Mouse (Mus musculus) thymus, postnatal 4 days (tissue): ENCODE measurements around the gene Rpp21.

Experiments
- DNase-seq: peaks from one replicate; pipeline ENCODE4 v3.0.0; 2021

Gene Rpp21

DNA sequence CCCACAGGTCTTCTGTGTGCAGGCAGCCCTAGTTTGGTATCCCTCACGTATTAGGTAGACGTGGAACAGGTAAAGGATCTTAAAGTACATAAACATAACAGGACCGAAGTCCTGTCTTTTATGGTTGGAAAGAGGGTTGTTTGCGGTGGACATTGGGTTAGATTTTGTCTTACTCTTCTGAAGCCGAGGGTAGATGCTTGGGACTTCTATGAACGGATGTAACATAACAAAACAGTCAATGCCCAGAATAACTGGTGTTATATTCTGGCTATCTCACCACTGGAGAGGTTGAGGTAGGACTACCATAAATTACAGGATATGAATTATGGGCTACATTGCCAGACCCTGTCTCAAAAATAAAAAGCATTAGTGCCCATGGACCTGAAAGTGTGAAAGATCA, at the start of gene Rpp21:
TSS of gene Rpp21 (minus strand) at position 101 of the 400 bp plus-strand sequence.
- no peak for DNase-seq

DNA sequence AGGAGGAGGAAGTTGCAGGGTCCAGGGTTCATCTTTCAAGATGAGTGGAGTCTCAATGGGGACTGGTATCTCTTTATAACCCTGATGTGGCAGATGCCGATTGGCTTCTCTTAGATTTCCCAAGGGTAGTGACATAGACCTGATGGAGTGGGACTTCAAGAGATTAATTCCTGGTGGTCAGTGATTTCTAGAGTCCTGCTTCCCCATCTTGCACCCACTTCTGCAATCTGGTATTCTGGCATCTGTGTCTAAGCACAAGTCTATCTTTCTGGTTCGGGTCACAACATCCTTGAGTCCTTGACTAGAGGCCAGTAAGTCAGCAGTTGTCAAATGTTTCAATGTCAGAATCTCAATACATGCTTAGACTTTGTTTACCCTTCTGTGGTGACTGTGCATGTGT, 28.5 kb upstream of the Rpp21 start, which contains the start of gene H2-M10.2:
TSS of gene H2-M10.2 (minus strand) at position 101 of the 400 bp plus-strand sequence.
- no peak for DNase-seq

DNA sequence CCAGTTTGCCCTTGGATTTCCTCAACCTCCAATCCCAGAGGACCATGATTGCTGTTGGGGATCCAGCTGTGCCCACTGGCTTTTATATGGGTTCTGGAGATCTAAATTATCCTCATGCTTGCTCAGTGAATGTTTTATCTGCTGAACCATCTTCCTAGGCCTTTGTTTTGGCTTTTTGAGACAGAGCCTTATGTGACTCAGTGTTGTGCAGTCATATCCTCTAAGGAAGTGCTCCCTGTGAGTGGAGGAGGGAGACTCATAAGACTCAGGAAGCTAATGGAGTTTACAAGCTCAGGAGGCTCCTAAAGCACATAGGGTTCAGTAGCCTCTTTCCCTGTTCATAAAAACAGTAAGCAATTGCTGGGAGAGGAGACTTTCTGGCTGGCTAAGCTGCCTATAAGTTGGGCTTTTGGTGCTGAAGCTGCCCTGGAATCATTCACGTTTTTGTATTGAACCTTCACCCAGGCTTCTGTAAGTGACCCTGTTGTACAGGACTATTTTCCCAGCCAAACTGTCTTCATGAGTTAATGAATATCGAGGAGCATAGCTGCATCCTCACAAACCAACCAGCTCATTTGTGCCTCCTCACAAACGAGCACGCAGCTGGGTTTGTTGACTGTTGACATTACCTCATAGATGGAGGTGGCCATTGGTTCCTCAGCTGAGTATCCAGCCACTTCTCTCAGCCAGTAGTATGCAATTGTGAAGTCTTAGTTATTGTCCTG, 23.8 kb upstream of the Rpp21 start:
- no peak for DNase-seq

DNA sequence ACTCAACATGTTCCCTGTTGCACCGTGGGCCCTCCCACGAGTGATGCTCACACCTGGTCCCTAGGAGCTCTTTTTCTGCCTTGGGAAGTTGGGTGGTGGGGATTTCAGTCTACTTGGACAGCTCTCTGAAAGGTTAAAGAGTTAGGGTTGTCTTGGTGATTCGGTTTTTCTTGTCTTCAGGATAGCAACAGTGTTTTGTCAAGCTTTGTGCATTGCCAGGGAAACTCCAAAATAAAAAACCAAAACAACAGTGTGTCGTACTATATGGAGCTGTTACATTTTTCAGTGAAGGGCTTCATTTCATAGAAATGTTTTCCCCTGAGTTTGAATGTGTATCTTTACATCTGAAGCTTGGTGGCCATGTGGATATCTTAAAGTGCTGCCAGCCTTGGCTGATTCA, 16.9 kb upstream of the Rpp21 start:
- DNase-seq: peak; percentile 17

DNA sequence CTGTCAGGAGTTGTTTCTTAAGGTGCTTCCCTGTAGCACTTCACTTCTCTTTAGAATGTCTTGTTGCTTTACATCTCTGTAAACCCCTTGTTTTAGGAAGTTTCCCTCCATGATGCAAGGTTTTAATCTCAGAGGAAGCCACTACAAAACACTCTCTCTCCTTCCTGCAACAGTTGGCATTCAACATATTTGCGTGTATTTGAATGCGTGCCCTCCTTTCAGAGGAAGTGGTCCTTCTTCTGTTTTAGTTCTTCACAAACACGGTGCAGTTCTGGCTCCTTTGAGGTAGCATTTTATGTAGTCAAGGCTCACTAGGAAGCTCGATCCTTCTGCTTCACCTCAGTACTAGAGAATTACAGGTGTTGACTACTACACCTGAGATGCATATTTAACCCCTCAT, 15.9 kb upstream of the Rpp21 start:
- peak; percentile 22 for DNase-seq

DNA sequence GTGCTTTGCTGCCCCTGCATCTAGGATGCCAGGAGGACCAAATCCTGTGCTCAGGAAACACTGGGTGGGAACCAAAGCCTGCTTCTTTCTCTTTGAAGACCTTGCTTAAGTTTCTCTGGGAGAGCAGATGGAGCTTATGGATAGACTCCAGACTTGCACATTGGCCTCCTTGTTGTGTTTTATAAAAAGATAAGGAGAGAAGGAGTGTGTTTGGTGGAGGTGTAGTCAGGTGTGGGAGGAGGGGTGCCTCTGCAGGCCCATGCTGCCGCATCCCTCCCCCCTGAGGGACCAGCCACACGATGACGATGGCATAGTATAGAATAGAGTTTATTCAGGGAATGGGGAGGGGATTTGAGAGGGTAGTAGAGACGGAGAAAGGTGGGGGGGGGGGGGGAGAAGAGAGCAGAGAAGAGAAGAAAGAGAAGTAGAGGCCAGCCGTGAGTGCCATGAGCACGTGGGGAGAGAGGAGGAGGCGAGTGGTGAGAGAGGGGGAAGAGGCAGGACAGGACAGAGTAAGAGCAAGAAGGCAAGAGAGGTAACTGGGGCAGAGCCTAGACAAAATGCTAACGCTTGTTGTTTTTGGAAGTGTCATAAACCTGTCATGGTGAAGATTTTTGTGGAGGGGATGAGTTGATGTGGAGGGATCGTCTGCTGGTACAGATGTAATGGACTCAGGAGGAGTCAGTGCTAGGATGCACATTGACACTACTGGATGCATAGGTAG, 14.9 kb upstream of the Rpp21 start:
- no peak for DNase-seq

DNA sequence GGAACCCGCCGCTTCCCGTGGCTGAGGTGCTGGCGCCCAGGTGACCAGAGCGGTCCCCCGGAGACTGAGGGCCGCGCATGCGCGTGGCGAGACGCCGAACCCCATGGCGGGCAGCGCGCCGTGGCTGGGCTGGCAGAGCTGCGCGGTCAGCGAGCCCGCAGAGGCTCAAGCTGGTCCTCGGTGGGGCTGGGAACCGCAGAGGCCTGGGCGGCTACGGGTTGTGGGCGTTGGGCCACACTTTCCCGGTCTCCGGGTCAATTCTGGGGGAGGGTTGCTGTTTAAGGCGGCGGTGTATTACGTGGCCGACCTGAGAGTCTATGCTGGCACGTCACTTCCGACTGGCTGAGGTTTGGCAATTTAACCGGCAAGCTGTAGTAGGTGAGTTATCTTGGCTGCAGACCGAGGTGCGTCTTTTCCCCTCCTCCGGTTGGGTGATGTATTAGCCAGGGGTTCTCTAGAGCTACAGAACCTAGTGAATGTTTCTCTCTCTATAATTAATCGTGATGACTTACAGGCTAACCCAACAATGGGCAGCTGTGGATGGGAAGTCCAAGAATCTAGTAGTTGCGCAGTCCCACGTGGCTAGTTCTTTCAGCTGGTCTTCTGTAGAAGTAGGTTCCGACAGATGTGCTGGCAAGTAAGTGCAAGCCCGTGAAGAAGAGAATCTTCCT, 13.9 kb upstream of the Rpp21 start, which contains the start of gene Trim39:
TSS of gene Trim39 (minus strand) at position 662 of the 671 bp plus-strand sequence.
- DNase-seq: no peak

DNA sequence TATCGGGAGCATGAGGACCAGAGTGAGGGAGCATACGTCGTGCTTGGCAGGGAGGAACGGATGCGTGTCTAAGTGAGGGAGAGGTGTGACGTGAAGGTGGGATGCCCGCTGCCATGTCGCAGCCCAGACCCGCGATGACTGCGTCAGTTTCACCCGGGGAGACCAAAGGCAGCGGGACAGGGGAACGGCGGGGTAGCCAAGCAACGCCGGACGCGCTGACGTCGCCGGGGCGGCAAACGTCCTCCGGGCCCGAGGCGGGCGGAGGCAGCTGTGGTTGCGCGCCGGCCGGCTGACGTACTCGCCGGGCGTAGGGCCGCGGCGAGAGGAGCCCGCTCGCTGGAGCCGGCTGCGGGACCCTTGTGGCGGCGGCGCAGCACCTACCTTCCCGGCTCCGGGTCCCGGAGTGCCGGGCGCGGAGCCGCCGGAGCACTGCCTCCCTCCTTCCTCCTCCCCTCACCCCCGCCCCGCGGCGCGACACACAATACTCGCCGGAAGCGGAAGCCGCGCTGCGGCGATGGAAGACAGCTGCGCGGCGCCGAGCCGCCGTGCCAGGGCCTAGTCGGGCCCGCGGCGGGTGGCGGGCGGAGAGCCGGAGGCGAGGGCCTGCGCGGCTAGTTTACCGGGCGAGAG, 13.2 kb upstream of the Rpp21 start:
- DNase-seq: peak; percentile 95

DNA sequence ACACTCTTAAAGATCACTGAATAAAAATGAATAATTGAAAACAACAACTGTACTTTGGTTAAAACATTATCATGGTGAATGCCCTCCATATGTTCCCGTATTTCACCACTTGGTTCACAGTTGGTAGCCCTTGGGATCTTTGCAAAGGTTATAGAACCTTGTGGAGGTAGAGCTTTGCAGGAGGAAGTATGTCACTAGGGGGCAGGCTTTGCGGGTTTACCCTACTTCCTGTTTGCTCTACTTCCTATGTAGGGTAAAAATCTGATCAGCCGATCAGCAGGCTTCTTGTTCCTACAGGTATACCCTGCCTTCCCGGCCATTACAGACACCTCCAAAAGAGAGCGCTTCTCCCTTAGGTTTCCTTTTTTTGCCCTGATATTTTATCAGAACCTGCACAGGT, 8.0 kb upstream of the Rpp21 start:
- DNase-seq: peak; percentile 88

DNA sequence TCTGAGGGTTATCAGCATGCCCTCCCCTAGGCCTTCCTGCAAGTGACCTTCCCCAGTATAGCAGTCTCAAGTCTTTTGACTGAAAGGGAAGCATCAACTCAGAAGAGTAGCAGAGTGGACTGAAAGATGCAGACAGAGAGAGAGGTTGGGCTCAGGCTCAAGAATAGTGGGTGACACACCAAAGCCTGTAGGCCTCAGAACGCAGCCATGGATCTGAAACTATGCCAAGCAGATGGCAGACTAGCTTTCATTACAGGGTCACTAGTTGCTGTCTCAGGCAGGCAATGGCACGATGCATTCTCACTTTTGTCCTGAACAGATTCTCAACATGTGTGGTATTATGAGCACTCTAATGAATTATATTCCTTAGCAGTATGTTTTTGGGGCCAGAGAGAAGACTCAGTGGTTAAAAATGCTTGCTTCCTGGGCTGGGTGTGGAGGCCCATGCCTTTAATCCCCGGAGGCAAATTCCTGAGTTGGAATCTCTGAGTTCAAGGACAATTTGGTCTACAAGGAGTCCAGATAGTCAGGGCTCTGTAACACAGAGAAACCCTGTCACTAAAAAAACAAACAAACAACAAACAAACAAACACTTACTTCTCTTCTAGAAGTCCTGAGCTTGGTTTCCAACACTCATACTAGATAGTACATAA, 6.5 kb upstream of the Rpp21 start:
- DNase-seq: no peak

DNA sequence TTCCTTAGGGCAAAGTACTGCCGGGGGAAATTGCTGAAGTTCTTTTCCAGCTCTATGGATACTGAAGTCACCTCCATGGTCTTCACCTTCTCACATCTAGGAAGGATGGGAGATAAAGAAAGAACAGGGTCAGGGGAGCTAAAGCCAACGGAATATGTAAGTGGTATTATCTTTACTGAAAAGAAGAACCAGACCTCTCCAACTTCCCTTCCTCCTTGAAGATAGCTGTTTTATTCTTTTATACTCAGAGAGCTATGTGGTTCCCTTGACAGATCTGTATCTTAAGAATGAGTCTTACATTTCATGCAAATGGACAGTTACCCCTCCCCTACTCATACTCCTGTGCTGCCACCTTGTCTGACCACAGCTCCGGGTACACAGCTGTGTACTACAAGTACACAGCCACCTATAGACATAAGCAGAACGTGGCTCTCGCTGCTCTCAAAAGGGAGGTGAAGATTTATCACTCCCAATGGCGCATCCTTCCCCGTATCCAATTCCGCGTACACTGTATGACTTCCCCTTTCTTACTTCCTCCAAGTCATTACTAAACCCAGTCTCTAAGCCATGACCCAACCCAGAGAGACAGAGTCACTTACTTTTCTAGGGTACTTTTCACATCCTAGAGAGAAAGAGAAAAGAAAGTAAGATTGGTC, 3.8 kb upstream of the Rpp21 start:
- DNase-seq: no peak

DNA sequence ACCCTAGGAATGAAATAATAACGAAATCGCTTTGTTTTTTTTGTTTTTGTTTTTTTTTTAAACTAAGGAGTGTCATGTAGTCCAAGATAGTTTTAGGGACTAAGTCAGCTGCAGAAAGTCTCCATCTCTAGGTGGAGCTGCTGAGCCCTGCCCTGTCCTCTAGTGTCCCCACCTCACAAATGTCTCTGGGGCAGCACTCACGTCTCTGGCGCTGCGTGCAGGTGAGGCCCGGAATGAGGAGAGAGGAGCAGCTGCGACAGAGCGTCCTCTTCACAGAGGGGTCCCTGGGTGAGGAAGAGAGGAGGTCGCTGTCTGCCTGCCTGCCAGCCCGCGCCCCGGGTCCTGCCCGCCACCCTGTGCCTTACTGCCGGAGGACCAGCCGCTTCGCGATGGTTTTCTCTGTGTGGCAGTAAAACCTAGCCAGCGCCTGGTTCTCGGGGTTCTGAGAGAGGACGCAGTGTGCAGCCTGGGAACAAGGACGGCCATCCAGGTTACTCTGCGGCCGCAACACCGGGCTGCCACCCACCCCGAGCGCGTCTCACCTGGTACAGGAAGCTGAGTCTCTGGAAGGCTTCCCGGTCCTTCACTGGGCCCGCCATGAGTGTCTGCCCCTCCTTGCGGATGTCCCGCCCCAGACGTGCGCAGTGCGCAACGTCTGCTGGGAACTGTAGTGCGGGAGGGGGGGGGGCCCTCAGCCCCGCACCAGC, 475 bp downstream of the Rpp21 start:
- DNase-seq: peak; percentile 86

DNA sequence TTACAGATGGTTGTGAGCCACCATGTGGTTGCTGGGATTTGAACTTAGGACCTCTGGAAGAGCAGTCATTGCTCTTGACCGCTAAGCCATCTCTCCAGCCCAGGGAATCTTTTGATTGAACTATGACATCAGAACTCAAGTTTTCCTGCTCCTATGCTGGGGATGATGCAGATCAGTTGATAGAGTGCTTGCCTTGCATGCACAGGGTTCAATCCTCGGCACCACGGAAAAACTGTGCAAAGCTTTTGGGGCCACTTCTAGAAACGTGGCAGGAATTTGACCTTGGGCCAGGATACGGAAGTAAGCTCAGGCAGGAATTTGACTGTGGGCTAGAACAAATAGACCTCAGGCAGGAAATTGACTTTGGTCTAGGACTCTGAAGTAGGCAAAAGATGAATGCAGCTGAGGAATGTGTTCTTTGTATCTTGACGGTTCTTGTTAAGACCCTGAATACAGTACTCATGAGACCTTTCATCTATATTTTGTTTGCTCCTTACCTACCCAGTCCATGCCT, 4.7 kb downstream of the Rpp21 start:
- DNase-seq: no peak

DNA sequence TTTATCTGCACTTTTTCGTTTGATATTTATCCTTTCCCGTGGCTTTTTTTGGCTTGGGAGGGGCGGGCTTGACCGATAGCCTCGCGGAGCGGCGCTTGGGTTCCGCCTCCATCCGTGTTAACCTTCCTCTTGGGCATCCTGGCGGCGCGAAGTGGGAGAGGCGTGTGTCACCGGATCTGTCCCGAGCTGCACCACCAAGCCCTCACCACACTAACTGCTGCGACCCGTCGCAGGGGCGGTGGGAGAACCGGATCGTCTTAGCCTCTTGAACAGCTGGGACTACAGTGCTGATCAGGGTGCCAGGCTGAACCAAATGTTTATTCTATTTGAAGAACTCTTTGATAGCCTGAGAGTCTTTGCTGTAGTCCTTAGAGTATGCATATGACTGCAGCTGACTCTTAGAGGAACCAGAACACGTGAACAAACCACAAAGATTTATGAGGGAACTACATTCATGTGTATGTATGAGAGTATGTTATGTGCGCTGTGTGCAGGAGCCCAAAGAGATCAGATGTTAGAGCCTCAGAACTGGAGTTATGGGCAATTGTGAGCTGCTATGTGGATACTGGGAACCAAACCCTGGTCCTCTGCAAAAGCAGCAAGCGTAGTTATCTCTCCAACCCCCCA, 5.5 kb downstream of the Rpp21 start:
- peak; percentile 65 for DNase-seq

DNA sequence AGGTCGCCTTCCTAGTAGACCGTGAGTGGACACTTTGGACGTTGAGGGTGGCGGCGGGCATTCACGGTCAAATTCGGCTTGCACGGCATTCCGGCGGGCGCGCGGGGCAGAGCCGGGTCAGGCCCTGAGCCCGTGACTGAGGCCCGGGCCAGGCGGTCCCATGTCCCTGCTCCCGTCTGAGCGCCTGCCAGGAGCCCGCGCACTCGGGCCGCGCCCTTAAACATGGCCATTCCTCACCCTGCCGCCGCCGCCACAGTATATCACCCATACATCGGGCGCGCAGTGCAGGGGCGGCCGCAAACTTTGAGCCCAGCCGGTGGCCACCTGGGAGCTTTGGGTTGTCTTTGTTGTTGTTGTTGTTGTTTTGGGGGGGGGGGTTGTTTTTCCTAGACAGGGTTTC, 9.0 kb downstream of the Rpp21 start:
- DNase-seq: peak; percentile 11

DNA sequence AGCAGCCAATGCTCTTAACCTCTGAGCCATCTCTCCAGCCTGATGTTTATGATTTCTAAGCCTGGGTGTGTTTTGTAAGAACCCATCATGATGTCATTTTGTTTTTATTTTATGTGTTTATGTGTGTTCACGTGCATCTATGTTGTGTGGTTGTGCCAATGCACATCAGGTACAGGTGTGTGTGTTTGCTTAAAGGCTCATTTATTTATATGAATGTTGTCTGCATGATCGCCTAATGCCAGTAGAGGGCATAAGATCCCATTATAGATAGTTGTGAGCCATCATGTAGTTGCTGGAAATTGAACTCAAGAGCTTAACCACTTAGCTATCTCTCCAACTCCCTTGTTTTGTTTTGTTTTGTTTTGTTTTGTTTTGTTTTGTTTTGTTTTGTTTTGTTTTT, 12.1 kb downstream of the Rpp21 start:
- no peak for DNase-seq

DNA sequence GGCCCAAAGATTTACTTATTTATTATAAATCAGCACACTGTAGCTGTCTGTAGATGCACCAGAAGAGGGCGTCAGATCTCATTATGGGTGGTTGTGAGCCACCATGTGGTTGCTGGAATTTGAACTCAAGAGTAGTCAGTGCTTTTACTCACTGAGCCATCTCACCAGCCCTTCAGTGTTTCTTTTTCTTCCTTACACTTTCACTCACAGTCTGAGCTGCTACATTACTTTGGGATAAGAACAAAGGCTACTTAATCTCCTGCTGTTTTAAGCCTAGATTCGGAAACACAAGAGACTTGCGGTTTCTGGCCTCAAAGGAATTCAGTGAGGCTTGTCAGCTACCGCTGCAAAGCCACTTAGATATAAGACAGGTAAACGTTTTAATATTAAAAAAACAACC, 13.8 kb downstream of the Rpp21 start:
- no peak for DNase-seq

DNA sequence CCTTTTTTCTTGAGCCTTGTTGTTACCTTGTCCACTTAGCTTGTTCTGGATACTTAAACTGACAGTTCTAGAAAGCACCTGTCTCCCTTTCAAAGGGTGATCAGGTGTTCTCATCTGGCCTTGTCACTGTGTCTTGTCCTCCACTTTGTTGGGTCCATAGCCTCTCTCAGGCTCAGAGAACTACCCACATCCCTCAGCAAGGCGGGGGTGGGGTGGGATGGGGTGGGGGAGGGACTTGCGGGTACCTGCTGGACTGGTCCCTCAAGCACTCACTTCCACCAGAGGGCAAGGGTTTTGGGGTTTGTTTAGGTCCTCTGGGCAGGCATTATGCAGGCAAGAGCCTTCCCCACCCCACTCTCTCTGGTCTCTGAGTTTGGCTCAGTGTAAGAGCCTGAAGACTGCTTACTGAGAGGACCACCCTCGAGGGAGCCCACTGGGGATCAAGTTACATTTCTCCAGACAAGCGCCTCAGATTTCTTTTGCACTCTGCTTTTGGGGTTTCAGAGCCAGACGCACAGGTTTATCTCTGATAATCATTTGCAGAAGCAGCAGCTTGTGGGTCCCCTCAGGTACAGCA, 17.1 kb downstream of the Rpp21 start:
- no peak for DNase-seq

DNA sequence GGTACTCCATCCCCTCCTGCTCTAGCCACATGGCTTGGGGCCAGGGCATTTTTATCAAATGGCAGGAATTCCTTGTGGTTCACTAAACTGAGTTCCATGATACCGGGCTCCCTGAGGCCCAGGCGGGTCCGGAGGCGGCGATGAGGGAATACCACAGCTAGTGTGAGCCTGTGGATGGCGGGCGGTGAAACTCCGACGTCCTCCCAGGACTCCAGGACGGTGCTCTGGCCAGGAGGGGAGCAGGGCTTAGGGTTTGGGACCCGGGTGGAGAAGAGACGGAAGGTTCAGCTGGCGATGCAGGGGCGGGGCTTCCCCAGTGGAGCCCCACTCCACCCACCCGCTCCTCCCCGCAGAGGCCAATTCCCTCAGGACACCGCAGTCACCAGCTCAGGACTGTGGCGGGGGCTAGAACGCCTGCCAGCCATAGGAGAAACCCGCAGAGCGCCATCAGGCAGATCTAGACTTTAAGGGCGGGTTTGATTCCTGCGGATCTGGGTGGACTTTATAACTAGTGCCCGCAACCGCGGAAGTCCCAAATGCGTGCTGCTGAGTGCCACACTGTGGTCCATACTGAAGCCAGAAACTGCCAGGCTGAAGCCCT, 20.4 kb downstream of the Rpp21 start:
- DNase-seq: no peak

DNA sequence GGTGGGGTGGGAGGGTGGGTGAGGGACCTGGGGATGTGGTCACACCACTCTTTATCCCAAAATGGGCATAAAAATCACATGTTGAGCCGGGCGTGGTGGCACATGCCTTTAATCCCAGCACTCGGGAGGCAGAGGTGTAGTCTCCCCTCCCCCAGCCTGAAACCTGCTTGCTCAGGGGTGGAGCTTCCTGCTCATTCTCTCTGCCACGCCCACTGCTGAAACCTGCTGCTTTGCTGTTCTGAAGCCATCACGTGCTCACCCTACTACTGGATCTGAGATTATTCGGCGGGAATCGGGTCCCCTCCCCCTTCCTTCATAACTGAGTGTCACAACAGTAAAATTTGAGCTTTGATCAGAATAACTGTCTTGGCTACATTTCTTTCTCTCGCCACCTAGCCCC, 22.6 kb downstream of the Rpp21 start:
- peak; percentile 76 for DNase-seq
